Mouse (Mus musculus): ENCODE measurements around the gene Crtap. TPM values are rescaled to one million over a fixed set of nuclear protein-coding genes. Genes with fewer than 3 reads are reported as not detected.

The Crtap gene
- polyA plus RNA-seq, 1 experiment from 2014 or later: 96.5 TPM

GRCm38 (mm10) chr9:114326011-114326748 lies 64.3 kb downstream of the Crtap start:
- no peaks in the 10 kb centered on the region for H3K36me3 ChIP-seq (ENCODE audit: inconsistent target)
- 57% methylated on average over 3 of the region's 3 CpGs for WGBS (ENCODE audit: missing documents)

More at GRCm38 (mm10) chr9:114326011-114326748, 64.3 kb downstream of the Crtap start:
- Histone ChIP-seq H3K79me2 (ENCODE audit: inconsistent target) (no peaks in the 10 kb centered on the region), H3K4me3 (ENCODE audit: inconsistent target) (no peak overlapping the region), H3K27ac (no peak overlapping the region)

Other genes with a start within 250 kb of the Crtap start
- 0.57 TPM in 1 of 3 replicates, not detected in the others for gene Bcl2a1c, start 60.5 kb downstream of the Crtap start, polyA plus RNA-seq (2018)
- 100 to 183 TPM (median 148 TPM) in 3 replicates for gene Glb1, start 10.4 kb upstream of the Crtap start, polyA plus RNA-seq (2018)
- gene Tmppe, start 10.4 kb upstream of the Crtap start, polyA plus RNA-seq (2018): 6.0 to 12.5 TPM (median 9.7 TPM) in 3 replicates
- not detected in 3 replicates for gene Ccr4, start 114.2 kb upstream of the Crtap start, polyA plus RNA-seq (2018)
- not detected in 3 replicates for gene C130032M10Rik, start 125.0 kb upstream of the Crtap start, polyA plus RNA-seq (2018)
- not detected in 3 replicates for gene Trim71, start 173.7 kb upstream of the Crtap start, polyA plus RNA-seq (2018)
- 13.8 to 17.7 TPM (median 14.6 TPM) in 3 replicates for gene Cnot10, start 249.5 kb upstream of the Crtap start, polyA plus RNA-seq (2018)

Data from macrophage (primary cell).